Mouse (Mus musculus) hindbrain, embryonic 12.5 days (tissue): ENCODE measurements around the gene Kazald1. TPM values are rescaled to one million over a fixed set of nuclear protein-coding genes. Genes with fewer than 3 reads are reported as not detected.

Experiments used
- ATAC-seq: fragments of 200-750 bp; cut with Nextera tagmentation; 2 replicates; pipeline ENCODE4 v1.8.0; 2017; ENCODE audit warnings: moderate TSS enrichment; ENCODE audit not compliant: low FRiP score
- H3K27ac ChIP-seq: fragments of 300-500 bp; sonication (generic); 2 replicates; pipeline ENCODE4 v1.5.1; 2016; ENCODE audit warnings: mild to moderate bottlenecking
- H3K27me3 ChIP-seq: fragments of 300-500 bp; sonication (generic); 2 replicates; pipeline ENCODE4 v1.6.1; 2016; ENCODE audit warnings: mild to moderate bottlenecking
- H3K36me3 ChIP-seq: fragments of 300-500 bp; sonication (generic); 2 replicates; pipeline ENCODE4 v1.6.1; 2016; ENCODE audit warnings: mild to moderate bottlenecking
- H3K4me1 ChIP-seq: fragments of 300-500 bp; sonication (generic); 2 replicates; pipeline ENCODE4 v1.6.1; 2016
- H3K4me2 ChIP-seq: fragments of 300-500 bp; sonication (generic); replicated peaks from 2 replicates; pipeline ENCODE4 v1.6.1; 2016; ENCODE audit warnings: mild to moderate bottlenecking
- H3K4me3 ChIP-seq: fragments of 300-500 bp; sonication (generic); 2 replicates; pipeline ENCODE4 v1.5.1; 2016; ENCODE audit warnings: mild to moderate bottlenecking
- H3K9ac ChIP-seq: fragments of 300-500 bp; sonication (generic); 2 replicates; pipeline ENCODE4 v1.6.1; 2016; ENCODE audit warnings: mild to moderate bottlenecking, moderate library complexity
- H3K9me3 ChIP-seq: fragments of 300-500 bp; sonication (generic); replicated peaks from 2 replicates; pipeline ENCODE4 v1.6.1; 2016; ENCODE audit warnings: mild to moderate bottlenecking
- WGBS: fragments of 180-500 bp; shearing (Covaris S2); methylation state at CpG from one replicate; pipeline ENCODE4 v1.1.7; 2016; 5-methylcytosine and 5-hydroxymethylcytosine counted together
- polyA plus RNA-seq: library from polyadenylated mRNA; unstranded; fragments of >200 nt; fragmentation: Nextera tagmentation; extraction: Ambion mirVana; gene quantifications from 2 replicates; pipeline ENCODE4 v1.2.1, GENCODE M21; 2016

The Kazald1 gene
- polyA plus RNA-seq, 1 experiment from 2014 or later: 14.1 TPM

DNA sequence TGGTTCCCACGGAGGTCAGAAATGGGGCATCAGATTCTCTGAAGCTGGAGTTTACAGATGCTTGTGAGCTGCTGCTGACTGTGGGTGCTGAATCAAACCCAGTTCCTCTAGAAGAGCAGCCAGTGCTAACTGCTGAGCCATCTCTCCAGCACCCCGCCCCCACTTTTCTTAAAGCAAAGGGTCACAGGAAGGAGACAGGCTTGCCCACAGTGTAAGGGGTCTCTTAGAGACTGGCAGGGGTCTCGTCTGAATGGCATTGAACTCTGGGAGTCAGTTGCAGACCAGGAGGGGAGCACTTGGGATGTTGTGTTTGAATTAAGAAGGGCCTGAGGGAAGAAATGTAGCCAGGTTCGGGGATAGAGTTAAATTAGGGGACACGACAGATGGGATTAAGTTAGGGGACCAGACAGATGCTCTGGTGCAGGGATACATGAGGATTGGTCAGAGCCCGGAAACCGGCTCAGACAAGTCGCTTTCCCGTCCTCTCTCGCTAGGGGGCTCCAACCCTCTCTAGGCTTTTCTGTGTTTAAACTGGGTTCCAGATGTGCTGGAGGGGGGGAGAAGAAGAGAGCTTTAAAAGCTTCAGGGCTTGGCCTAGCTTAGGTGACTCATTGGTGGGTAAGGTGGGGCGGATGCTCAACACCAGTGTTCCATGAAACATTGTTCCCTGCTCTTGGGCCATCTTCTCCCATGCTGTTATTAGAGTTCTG lies 7.0 kb downstream of the Kazald1 start:
- H3K36me3 ChIP-seq: no peaks in the 10 kb centered on the region
- ATAC-seq: no peak
- no peak overlapping the region for H3K9ac ChIP-seq
- peaks cover 30% of the 10 kb centered on the region for H3K4me1 ChIP-seq
- no peak overlapping the region for H3K27ac ChIP-seq
- 18% methylated on average over 11 of the region's 11 CpGs for WGBS
- no peak overlapping the region for H3K4me2 ChIP-seq
- no peaks in the 10 kb centered on the region for H3K9me3 ChIP-seq
- H3K4me3 ChIP-seq: no peak overlapping the region
- peaks cover 92% of the 10 kb centered on the region for H3K27me3 ChIP-seq

DNA sequence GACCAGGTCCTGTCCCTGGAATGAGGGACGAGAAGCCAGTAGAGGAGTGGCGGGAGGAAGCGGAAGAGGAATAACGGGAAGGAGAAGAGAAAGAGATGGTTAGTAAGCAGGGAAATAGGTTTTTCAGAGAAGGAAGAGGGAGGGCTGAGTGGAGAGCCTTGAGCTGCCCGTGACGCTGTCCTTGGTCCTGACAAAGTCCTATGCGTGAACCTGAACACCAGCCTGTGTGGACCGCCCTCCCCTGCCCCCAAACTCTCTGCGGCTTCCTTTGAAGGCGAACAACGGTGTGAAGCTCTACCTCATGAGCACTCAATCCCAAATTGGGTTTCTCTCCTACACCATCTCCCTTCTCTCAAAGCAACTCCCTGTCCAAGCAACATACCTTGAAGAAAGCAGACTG lies 22.8 kb downstream of the Kazald1 start:
- Histone ChIP-seq H3K4me3 (no peak overlapping the region), H3K27me3 (peaks cover 27% of the 10 kb centered on the region), H3K27ac (no peak overlapping the region), H3K36me3 (no peaks in the 10 kb centered on the region), H3K4me1 (no peaks in the 10 kb centered on the region), H3K9me3 (no peaks in the 10 kb centered on the region), H3K9ac (no peak overlapping the region), H3K4me2 (no peak overlapping the region)
- 33% methylated on average over 9 of the region's 11 CpGs for WGBS
- no peak for ATAC-seq

DNA sequence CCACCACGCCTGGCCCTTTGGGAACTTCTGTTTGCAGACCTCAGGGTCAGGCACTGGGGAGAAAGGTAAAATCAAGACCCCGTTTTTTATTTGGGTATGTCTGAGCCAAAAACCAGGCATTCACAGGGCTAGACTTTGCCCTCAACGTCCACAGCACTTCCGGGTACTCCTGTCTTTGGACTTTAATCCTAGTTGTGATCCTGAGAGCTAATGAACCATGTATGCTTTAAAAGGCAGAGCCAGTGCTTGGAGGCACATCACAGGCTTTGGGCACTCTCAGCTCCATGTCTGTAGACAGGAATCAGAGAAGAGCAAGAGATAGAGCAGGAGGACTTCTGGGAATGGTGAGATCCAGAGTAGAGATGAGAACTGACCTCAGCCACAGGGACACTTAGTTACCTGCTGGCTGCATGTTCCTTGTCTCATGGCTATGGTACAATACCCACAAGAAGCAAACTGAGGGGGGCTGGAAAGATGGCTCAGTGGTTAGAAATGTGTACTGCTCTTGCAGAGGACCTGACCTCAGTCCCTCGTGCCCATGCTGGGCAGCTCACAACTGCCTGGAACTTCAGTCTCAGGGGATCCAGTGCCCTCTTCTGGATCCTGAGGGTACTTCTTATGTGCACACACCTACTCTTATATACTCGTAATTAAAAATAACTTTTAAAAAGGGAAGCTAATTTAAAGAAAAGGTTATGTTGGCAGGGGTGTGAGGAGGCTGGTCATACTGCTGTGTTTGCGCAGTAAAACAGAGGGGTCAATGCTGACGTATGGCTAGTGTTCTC lies 25.6 kb downstream of the Kazald1 start:
- H3K36me3 ChIP-seq: no peaks in the 10 kb centered on the region
- WGBS: 80% methylated on average over 8 of the region's 8 CpGs
- no peak overlapping the region for H3K9ac ChIP-seq
- no peak overlapping the region for H3K27ac ChIP-seq
- peaks cover 14% of the 10 kb centered on the region for H3K4me1 ChIP-seq
- no peaks in the 10 kb centered on the region for H3K9me3 ChIP-seq
- H3K4me2 ChIP-seq: no peak overlapping the region
- no peak for ATAC-seq
- peaks cover 47% of the 10 kb centered on the region for H3K27me3 ChIP-seq
- no peak overlapping the region for H3K4me3 ChIP-seq

DNA sequence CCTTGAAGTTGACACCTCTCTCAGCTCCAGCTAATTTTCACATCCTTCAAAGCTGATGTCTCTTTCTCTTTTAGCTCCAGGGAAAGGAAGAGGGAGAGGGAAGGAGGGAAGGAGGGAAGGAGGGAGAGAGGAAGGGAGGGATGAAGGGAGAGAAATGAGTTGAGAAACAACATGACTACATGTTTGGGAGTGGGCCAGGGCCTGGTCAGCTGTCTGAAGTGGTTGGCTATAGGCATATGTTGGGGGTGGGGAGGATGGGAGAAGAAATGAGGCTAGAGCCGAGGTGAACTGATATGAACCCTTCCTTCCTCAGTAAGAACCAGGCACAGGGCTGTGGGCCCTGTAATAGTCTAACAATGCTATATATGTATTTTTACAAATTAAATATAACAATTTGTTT lies 30.6 kb downstream of the Kazald1 start:
- Histone ChIP-seq H3K36me3 (no peaks in the 10 kb centered on the region), H3K4me2 (no peak overlapping the region), H3K27ac (no peak overlapping the region), H3K9me3 (no peaks in the 10 kb centered on the region), H3K9ac (no peak overlapping the region), H3K4me1 (peaks cover 14% of the 10 kb centered on the region), H3K4me3 (no peak overlapping the region), H3K27me3 (peaks cover 49% of the 10 kb centered on the region)
- no peak for ATAC-seq
- WGBS: 55% methylated on average over 1 of the region's 1 CpGs

DNA sequence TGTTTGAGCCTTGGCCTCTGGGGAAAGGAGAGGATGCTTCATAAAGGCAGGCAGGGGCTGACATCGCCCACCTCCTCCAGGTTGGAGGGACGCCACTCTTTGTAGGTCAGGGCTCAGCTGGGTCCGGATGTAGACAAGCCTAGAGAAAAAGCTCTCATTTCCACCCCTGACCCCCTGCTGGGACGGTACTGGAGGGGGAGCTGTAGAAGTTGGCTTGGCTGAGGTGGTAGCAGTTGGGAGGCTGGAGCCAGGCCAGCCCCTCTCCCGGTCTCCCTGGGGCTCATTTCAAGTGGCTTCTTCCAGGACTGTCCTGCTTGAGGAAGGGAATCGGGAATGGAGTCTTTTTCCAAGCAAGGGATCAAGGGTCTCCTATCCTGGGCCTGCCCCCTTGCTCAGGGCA lies 31.6 kb downstream of the Kazald1 start:
- ATAC-seq: no peak
- no peak overlapping the region for H3K9ac ChIP-seq
- H3K4me3 ChIP-seq: no peak overlapping the region
- 52% methylated on average over 6 of the region's 6 CpGs for WGBS
- H3K9me3 ChIP-seq: no peaks in the 10 kb centered on the region
- no peak overlapping the region for H3K4me2 ChIP-seq
- H3K4me1 ChIP-seq: peaks cover 14% of the 10 kb centered on the region
- no peaks in the 10 kb centered on the region for H3K36me3 ChIP-seq
- peaks cover 46% of the 10 kb centered on the region for H3K27me3 ChIP-seq
- no peak overlapping the region for H3K27ac ChIP-seq

DNA sequence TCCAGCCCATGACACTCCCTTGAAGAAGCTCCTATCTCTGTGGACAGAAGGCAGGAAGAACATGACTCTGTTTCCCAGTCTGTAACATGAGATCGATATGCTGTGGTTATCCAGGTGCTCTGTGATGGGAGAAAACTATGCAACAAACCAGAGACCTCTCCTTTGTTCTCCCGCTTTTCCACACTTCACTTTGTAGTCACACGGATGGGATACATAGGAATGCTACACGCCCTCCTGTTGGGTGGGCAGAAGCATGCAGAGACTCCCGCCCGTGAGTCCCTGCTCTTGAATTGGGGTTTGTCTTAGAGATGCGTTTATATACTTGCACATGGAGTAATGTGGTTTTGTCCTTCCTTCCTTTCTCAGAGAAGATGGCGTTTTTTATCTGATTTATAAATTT lies 35.6 kb downstream of the Kazald1 start:
- no peak overlapping the region for H3K4me2 ChIP-seq
- no peaks in the 10 kb centered on the region for H3K36me3 ChIP-seq
- no peak overlapping the region for H3K9ac ChIP-seq
- H3K4me1 ChIP-seq: peaks cover 6% of the 10 kb centered on the region
- peaks cover 46% of the 10 kb centered on the region for H3K27me3 ChIP-seq
- no peak overlapping the region for H3K4me3 ChIP-seq
- WGBS: 76% methylated on average over 8 of the region's 8 CpGs
- no peak overlapping the region for H3K27ac ChIP-seq
- no peak for ATAC-seq
- no peaks in the 10 kb centered on the region for H3K9me3 ChIP-seq

DNA sequence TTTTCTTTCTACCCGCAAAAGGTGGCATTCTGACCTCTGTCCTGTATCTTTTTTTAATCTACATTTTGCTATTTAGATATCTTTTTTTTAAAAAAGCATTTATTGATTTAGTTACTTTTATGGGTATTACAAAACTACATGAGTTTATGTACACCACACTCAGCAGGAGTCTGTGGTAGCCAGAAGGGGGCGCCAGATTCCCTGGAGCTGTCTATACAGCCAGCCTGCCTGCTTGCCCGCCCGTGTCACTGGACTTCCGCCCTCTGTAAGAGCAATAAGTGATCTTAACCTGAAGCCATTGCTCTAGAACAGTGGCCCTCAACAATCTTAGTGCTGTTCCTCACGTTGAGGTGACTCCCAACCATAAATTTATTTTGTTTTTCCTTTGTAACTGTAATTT lies 37.4 kb downstream of the Kazald1 start:
- Histone ChIP-seq H3K9me3 (no peaks in the 10 kb centered on the region), H3K4me1 (peaks cover 6% of the 10 kb centered on the region), H3K4me2 (no peak overlapping the region), H3K27me3 (peaks cover 54% of the 10 kb centered on the region), H3K27ac (no peak overlapping the region), H3K4me3 (no peak overlapping the region), H3K36me3 (no peaks in the 10 kb centered on the region), H3K9ac (no peak overlapping the region)
- 86% methylated on average over 6 of the region's 6 CpGs for WGBS
- no peak for ATAC-seq

DNA sequence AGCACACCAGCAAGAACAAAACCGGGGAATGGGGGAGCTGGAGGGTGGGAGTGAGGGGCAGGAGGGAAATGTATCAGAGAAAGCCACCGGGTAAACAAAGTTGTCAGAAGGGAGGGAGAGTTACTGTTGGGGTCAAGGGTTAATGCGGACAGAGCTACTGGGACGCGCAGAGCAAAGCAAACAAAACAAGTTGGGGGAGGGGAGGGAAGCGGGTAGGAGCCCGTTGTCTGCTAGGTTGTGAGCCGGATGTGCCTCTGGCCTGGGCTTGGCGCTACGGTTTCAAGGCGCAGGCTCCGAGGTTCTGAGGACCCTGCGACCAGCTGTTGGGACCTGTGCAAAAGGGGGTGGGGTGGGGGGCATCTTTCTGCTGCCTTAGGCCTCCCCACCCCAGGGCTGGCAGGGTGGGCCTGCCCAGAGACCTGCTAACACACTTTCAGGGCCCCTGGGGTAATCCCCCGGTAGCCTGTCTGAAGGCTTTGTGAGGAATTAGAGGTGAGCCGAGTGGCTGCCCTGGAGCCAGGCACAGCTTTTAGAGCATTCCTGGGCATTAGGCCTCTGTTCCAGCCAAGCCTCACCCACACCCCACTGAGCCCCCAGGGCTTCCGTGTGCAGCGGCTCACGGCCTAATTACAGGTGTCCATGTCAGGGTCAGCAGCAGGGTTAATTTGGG lies 38.9 kb downstream of the Kazald1 start:
- WGBS: 3% methylated on average over 18 of the region's 18 CpGs
- Histone ChIP-seq H3K4me1 (peaks cover 6% of the 10 kb centered on the region), H3K9me3 (no peaks in the 10 kb centered on the region), H3K36me3 (no peaks in the 10 kb centered on the region), H3K4me3 (no peak overlapping the region), H3K4me2 (0 out of 2 replicates have a peak overlapping the region, but pooled peaks have one; percentile 4), H3K27me3 (peaks cover 56% of the 10 kb centered on the region), H3K9ac (peak overlapping the region; percentile 43; the same call in 1 of the 2 replicates), H3K27ac (no peak overlapping the region)
- ATAC-seq: no peak

DNA sequence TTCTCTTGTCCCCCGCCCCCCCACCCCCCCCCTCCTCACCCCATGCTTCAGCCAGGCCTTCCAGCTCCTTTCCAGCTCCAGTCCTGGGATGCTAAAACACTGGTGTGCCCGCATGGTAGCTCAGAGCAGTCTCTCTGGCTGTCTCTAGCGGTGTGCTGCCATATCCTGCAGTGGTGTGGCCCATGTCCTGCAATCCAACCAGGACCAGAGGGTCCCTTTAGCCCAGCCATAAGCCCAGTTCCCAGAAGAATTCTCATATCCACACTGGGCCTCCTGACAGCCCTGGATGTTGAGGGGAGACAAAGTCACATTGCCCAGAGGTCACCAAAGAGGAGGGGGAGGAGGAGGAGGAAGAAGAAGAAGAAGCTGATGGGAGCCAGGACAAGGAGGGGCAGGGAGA lies 39.7 kb downstream of the Kazald1 start:
- Histone ChIP-seq H3K27ac (no peak overlapping the region), H3K27me3 (peaks cover 62% of the 10 kb centered on the region), H3K36me3 (no peaks in the 10 kb centered on the region), H3K9ac (no peak overlapping the region), H3K4me1 (peaks cover 6% of the 10 kb centered on the region), H3K4me2 (no peak overlapping the region), H3K4me3 (no peak overlapping the region), H3K9me3 (no peaks in the 10 kb centered on the region)
- WGBS: 31% methylated on average over 2 of the region's 3 CpGs
- no peak for ATAC-seq

DNA sequence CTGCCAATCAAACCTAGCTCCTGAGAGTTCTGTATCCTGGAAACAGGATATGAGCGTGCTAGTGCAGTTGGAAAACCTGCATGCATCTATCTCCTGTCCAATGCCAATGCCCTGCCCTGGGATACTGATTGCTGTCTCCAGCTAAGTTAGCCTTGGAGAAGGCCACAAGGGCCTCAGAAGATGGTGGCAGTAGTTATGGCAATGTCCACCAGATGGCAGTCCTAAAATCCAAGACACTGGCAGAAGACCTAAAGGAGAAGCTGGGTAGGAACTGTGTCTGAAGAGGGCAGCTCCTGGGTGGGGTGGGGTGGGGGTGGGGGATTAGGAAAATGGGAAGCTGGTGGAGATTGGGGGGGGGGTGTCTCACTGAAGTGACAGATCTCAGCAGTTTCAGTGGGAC lies 41.8 kb downstream of the Kazald1 start:
- no peaks in the 10 kb centered on the region for H3K9me3 ChIP-seq
- no peak overlapping the region for H3K4me2 ChIP-seq
- no peak overlapping the region for H3K27ac ChIP-seq
- no peaks in the 10 kb centered on the region for H3K36me3 ChIP-seq
- peaks cover 6% of the 10 kb centered on the region for H3K4me1 ChIP-seq
- H3K9ac ChIP-seq: no peak overlapping the region
- no peak overlapping the region for H3K4me3 ChIP-seq
- ATAC-seq: no peak
- peaks cover 77% of the 10 kb centered on the region for H3K27me3 ChIP-seq
- 48% methylated on average over 1 of the region's 1 CpGs for WGBS
